Mouse (Mus musculus): ENCODE measurements around the gene Zbtb34. TPM values are rescaled to one million over a fixed set of nuclear protein-coding genes. Genes with fewer than 3 reads are reported as not detected.

Zbtb34 gene
- polyA plus RNA-seq, 1 experiment from 2014 or later: 7.6 TPM

- no peak for ATAC-seq (replicated peaks; ENCODE audit: insufficient number of reproducible peaks, low FRiP score, low TSS enrichment, low read depth)
- 65% methylated on average over 5 of the region's 5 CpGs for WGBS
- Histone ChIP-seq H3K36me3 (replicated peaks; ENCODE audit: control insufficient read depth, insufficient read depth, low read depth, low read length) (no peaks in the 10 kb centered on the region), H3K4me2 (ENCODE audit: low read depth, low read length) (no peak overlapping the region), H3K4me3 (ENCODE audit: low read depth, low read length) (no peak overlapping the region), H3K4me1 (ENCODE audit: control insufficient read depth, insufficient read depth, low read length) (peaks cover 5% of the 10 kb centered on the region; the same call in 1 of the 2 replicates), H3K9me3 (replicated peaks; ENCODE audit: control insufficient read depth, low read length) (no peaks in the 10 kb centered on the region), H3K9ac (replicated peaks; ENCODE audit: low read length) (no peak overlapping the region), H3K27me3 (ENCODE audit: control insufficient read depth, insufficient read depth, low read length) (no peaks in the 10 kb centered on the region), H3K27ac (replicated peaks; ENCODE audit: low read depth, low read length) (no peak overlapping the region)
- DNase-seq (ENCODE audit: low spot score): peak; percentile 78
These were observed 1.8 kb upstream of the Zbtb34 start for GRCm38 (mm10) chr2:33432877-33433276.

- Histone ChIP-seq H3K27ac (replicated peaks; ENCODE audit: low read depth, low read length) (no peak overlapping the region), H3K9me3 (replicated peaks; ENCODE audit: control insufficient read depth, low read length) (no peaks in the 10 kb centered on the region), H3K27me3 (ENCODE audit: control insufficient read depth, insufficient read depth, low read length) (no peaks in the 10 kb centered on the region), H3K4me2 (ENCODE audit: low read depth, low read length) (peak overlapping the region; percentile 87), H3K4me3 (ENCODE audit: low read depth, low read length) (peak overlapping the region; percentile 99), H3K36me3 (replicated peaks; ENCODE audit: control insufficient read depth, insufficient read depth, low read depth, low read length) (no peaks in the 10 kb centered on the region), H3K9ac (replicated peaks; ENCODE audit: low read length) (peak overlapping the region; percentile 92), H3K4me1 (ENCODE audit: control insufficient read depth, insufficient read depth, low read length) (no peaks in the 10 kb centered on the region)
- ATAC-seq (replicated peaks; ENCODE audit: insufficient number of reproducible peaks, low FRiP score, low TSS enrichment, low read depth): peak; percentile 14; the same call in 1 of the 2 replicates
- WGBS: 8% methylated on average over 13 of the region's 13 CpGs
- DNase-seq (ENCODE audit: low spot score): peak; percentile 59
These were observed 898 bp downstream of the Zbtb34 start for GRCm38 (mm10) chr2:33430081-33430770.

GRCm38 (mm10) chr2:33429339-33429738 is 1.8 kb downstream of the Zbtb34 start:
- H3K4me2 ChIP-seq (ENCODE audit: low read depth, low read length): no peak overlapping the region
- no peak overlapping the region for H3K4me3 ChIP-seq (ENCODE audit: low read depth, low read length)
- H3K27ac ChIP-seq (replicated peaks; ENCODE audit: low read depth, low read length): no peak overlapping the region
- no peaks in the 10 kb centered on the region for H3K9me3 ChIP-seq (replicated peaks; ENCODE audit: control insufficient read depth, low read length)
- DNase-seq (ENCODE audit: low spot score) (no peak), ATAC-seq (replicated peaks; ENCODE audit: insufficient number of reproducible peaks, low FRiP score, low TSS enrichment, low read depth) (no peak)
- 0 out of 2 replicates have a peak overlapping the region, but pooled peaks have one; percentile 14 for H3K9ac ChIP-seq (replicated peaks; ENCODE audit: low read length)
- 36% methylated on average over 6 of the region's 6 CpGs for WGBS
- no peaks in the 10 kb centered on the region for H3K27me3 ChIP-seq (ENCODE audit: control insufficient read depth, insufficient read depth, low read length)
- no peaks in the 10 kb centered on the region for H3K4me1 ChIP-seq (ENCODE audit: control insufficient read depth, insufficient read depth, low read length)
- H3K36me3 ChIP-seq (replicated peaks; ENCODE audit: control insufficient read depth, insufficient read depth, low read depth, low read length): no peaks in the 10 kb centered on the region

GRCm38 (mm10) chr2:33426640-33427398 is 4.3 kb downstream of the Zbtb34 start:
- ATAC-seq (replicated peaks; ENCODE audit: insufficient number of reproducible peaks, low FRiP score, low TSS enrichment, low read depth): no peak
- H3K4me3 ChIP-seq (ENCODE audit: low read depth, low read length): no peak overlapping the region
- no peaks in the 10 kb centered on the region for H3K4me1 ChIP-seq (ENCODE audit: control insufficient read depth, insufficient read depth, low read length)
- H3K27me3 ChIP-seq (ENCODE audit: control insufficient read depth, insufficient read depth, low read length): no peaks in the 10 kb centered on the region
- DNase-seq (ENCODE audit: low spot score): no peak
- no peak overlapping the region for H3K4me2 ChIP-seq (ENCODE audit: low read depth, low read length)
- 63% methylated on average over 10 of the region's 10 CpGs for WGBS
- no peak overlapping the region for H3K9ac ChIP-seq (replicated peaks; ENCODE audit: low read length)
- no peaks in the 10 kb centered on the region for H3K36me3 ChIP-seq (replicated peaks; ENCODE audit: control insufficient read depth, insufficient read depth, low read depth, low read length)
- H3K9me3 ChIP-seq (replicated peaks; ENCODE audit: control insufficient read depth, low read length): no peaks in the 10 kb centered on the region
- H3K27ac ChIP-seq (replicated peaks; ENCODE audit: low read depth, low read length): no peak overlapping the region

GRCm38 (mm10) chr2:33417454-33417853 is 13.7 kb downstream of the Zbtb34 start:
- Histone ChIP-seq H3K27me3 (ENCODE audit: control insufficient read depth, insufficient read depth, low read length) (no peaks in the 10 kb centered on the region), H3K9me3 (replicated peaks; ENCODE audit: control insufficient read depth, low read length) (no peaks in the 10 kb centered on the region), H3K4me1 (ENCODE audit: control insufficient read depth, insufficient read depth, low read length) (no peaks in the 10 kb centered on the region), H3K4me3 (ENCODE audit: low read depth, low read length) (no peak overlapping the region), H3K27ac (replicated peaks; ENCODE audit: low read depth, low read length) (no peak overlapping the region), H3K4me2 (ENCODE audit: low read depth, low read length) (no peak overlapping the region), H3K36me3 (replicated peaks; ENCODE audit: control insufficient read depth, insufficient read depth, low read depth, low read length) (no peaks in the 10 kb centered on the region; the same call in 1 of the 2 replicates), H3K9ac (replicated peaks; ENCODE audit: low read length) (no peak overlapping the region)
- WGBS: 87% methylated on average over 4 of the region's 4 CpGs
- no peak for DNase-seq (ENCODE audit: low spot score)
- ATAC-seq (replicated peaks; ENCODE audit: insufficient number of reproducible peaks, low FRiP score, low TSS enrichment, low read depth): no peak

GRCm38 (mm10) chr2:33414019-33414418 is 17.1 kb downstream of the Zbtb34 start:
- no peaks in the 10 kb centered on the region for H3K27me3 ChIP-seq (ENCODE audit: control insufficient read depth, insufficient read depth, low read length)
- H3K4me3 ChIP-seq (ENCODE audit: low read depth, low read length): no peak overlapping the region
- H3K4me2 ChIP-seq (ENCODE audit: low read depth, low read length): no peak overlapping the region
- no peak overlapping the region for H3K9ac ChIP-seq (replicated peaks; ENCODE audit: low read length)
- H3K27ac ChIP-seq (replicated peaks; ENCODE audit: low read depth, low read length): no peak overlapping the region
- peaks cover 3% of the 10 kb centered on the region; the same call in 1 of the 2 replicates for H3K36me3 ChIP-seq (replicated peaks; ENCODE audit: control insufficient read depth, insufficient read depth, low read depth, low read length)
- H3K9me3 ChIP-seq (replicated peaks; ENCODE audit: control insufficient read depth, low read length): no peaks in the 10 kb centered on the region
- no peak for DNase-seq (ENCODE audit: low spot score)
- 91% methylated on average over 13 of the region's 13 CpGs for WGBS
- ATAC-seq (replicated peaks; ENCODE audit: insufficient number of reproducible peaks, low FRiP score, low TSS enrichment, low read depth): no peak
- no peaks in the 10 kb centered on the region for H3K4me1 ChIP-seq (ENCODE audit: control insufficient read depth, insufficient read depth, low read length)

- Histone ChIP-seq H3K4me2 (ENCODE audit: low read depth, low read length) (no peak overlapping the region), H3K9ac (replicated peaks; ENCODE audit: low read length) (no peak overlapping the region), H3K4me3 (ENCODE audit: low read depth, low read length) (no peak overlapping the region), H3K4me1 (ENCODE audit: control insufficient read depth, insufficient read depth, low read length) (no peaks in the 10 kb centered on the region), H3K27me3 (ENCODE audit: control insufficient read depth, insufficient read depth, low read length) (no peaks in the 10 kb centered on the region), H3K36me3 (replicated peaks; ENCODE audit: control insufficient read depth, insufficient read depth, low read depth, low read length) (peaks cover 3% of the 10 kb centered on the region; the same call in 1 of the 2 replicates), H3K9me3 (replicated peaks; ENCODE audit: control insufficient read depth, low read length) (no peaks in the 10 kb centered on the region), H3K27ac (replicated peaks; ENCODE audit: low read depth, low read length) (no peak overlapping the region)
- no peak for DNase-seq (ENCODE audit: low spot score)
- WGBS: 89% methylated on average over 14 of the region's 14 CpGs
- no peak for ATAC-seq (replicated peaks; ENCODE audit: insufficient number of reproducible peaks, low FRiP score, low TSS enrichment, low read depth)
These were observed 19.0 kb downstream of the Zbtb34 start for GRCm38 (mm10) chr2:33412111-33412510.

- Histone ChIP-seq H3K4me1 (ENCODE audit: control insufficient read depth, insufficient read depth, low read length) (no peaks in the 10 kb centered on the region), H3K27me3 (ENCODE audit: control insufficient read depth, insufficient read depth, low read length) (no peaks in the 10 kb centered on the region), H3K9ac (replicated peaks; ENCODE audit: low read length) (no peak overlapping the region), H3K36me3 (replicated peaks; ENCODE audit: control insufficient read depth, insufficient read depth, low read depth, low read length) (no peaks in the 10 kb centered on the region; the same call in 1 of the 2 replicates), H3K27ac (replicated peaks; ENCODE audit: low read depth, low read length) (no peak overlapping the region), H3K4me3 (ENCODE audit: low read depth, low read length) (no peak overlapping the region), H3K4me2 (ENCODE audit: low read depth, low read length) (no peak overlapping the region), H3K9me3 (replicated peaks; ENCODE audit: control insufficient read depth, low read length) (no peaks in the 10 kb centered on the region)
- ATAC-seq (replicated peaks; ENCODE audit: insufficient number of reproducible peaks, low FRiP score, low TSS enrichment, low read depth) (no peak), DNase-seq (ENCODE audit: low spot score) (no peak)
- 76% methylated on average over 4 of the region's 4 CpGs for WGBS
These were observed 27.6 kb downstream of the Zbtb34 start for GRCm38 (mm10) chr2:33403511-33404003.

Measured in embryonic facial prominence, embryonic 11.5 days (tissue).